Comparison of ENCODE assay signal across 9 mouse cellular contexts in genomic region chr16:34119370-34119769, GRCm38 (mm10).
DNase-seq lines count a peak whose midpoint lies in the region; ATAC-seq and TF ChIP-seq lines count a peak whose summit lies in the region.
"Had no signal": no experiment of that assay in that cellular context is flagged by ENCODE, and none has a peak within 500 bp of the region (broad histone marks: within the 10 kb centered on the region; RNA-seq: fewer than 3 reads in every experiment).

No protein-coding gene starts in this region.

- 16% methylated on average over 2 of the region's 2 CpGs for WGBS in bone marrow, adult 2 months
- WGBS in lung, embryonic 14.5 days = 16% methylated on average over 2 of the region's 2 CpGs
- WGBS in heart, embryonic 10.5 days = 24% methylated on average over 2 of the region's 2 CpGs

- no peaks in the 10 kb centered on the region for H3K36me3 ChIP-seq in lung, embryonic 14.5 days (ENCODE audit: insufficient read depth)
- no peaks in the 10 kb centered on the region for H3K36me3 ChIP-seq in heart, embryonic 10.5 days

- no peak overlapping the region for H3K27ac ChIP-seq in bone marrow, adult 2 months (ENCODE audit: control insufficient read depth, insufficient read depth, low read depth, low read length, poor library complexity)
- H3K27ac ChIP-seq in lung, embryonic 14.5 days (ENCODE audit: low read depth) = no peak overlapping the region
- H3K27ac ChIP-seq in heart, embryonic 10.5 days = no peak overlapping the region
- H3K27ac ChIP-seq: macrophage had no signal

- peaks cover 1% of the 10 kb centered on the region; the same call in 1 of the 2 replicates for H3K4me1 ChIP-seq in bone marrow, adult 2 months (ENCODE audit: control insufficient read depth, insufficient read depth, low read length)
- no peaks in the 10 kb centered on the region for H3K4me1 ChIP-seq in lung, embryonic 14.5 days (ENCODE audit: insufficient read depth)
- no peaks in the 10 kb centered on the region for H3K4me1 ChIP-seq in heart, embryonic 10.5 days

- no peak overlapping the region for H3K4me3 ChIP-seq in bone marrow, adult 2 months (replicated peaks; ENCODE audit: control insufficient read depth, low read depth, low read length)
- H3K4me3 ChIP-seq in lung, embryonic 14.5 days (ENCODE audit: low read depth, low read length) = no peak overlapping the region
- H3K4me3 ChIP-seq in heart, embryonic 10.5 days = no peak overlapping the region

- peak; percentile 38; the same call in 1 of the 2 replicates for TF ChIP-seq CTCF in bone marrow, adult 2 months (IDR thresholded peaks at IDR 0.05; ENCODE audit: control insufficient read depth, insufficient read depth, low read length)
- TF ChIP-seq CTCF in lung, embryonic 14.5 days (IDR thresholded peaks at IDR 0.05; ENCODE audit: low read depth) = peak; percentile 67

- H3K27me3 ChIP-seq in lung, embryonic 14.5 days (ENCODE audit: insufficient read depth, low read length) = no peaks in the 10 kb centered on the region
- H3K27me3 ChIP-seq in heart, embryonic 10.5 days (ENCODE audit: insufficient read depth, poor library complexity, severe bottlenecking) = no peaks in the 10 kb centered on the region

- H3K9me3 ChIP-seq in lung, embryonic 14.5 days (ENCODE audit: low read depth, low read length) = no peaks in the 10 kb centered on the region
- no peaks in the 10 kb centered on the region for H3K9me3 ChIP-seq in heart, embryonic 10.5 days

- no peak overlapping the region for H3K9ac ChIP-seq in lung, embryonic 14.5 days

- no peak for ATAC-seq in lung, embryonic 14.5 days (ENCODE audit: insufficient read depth)

- DNase-seq in cerebellum, adult 9-10 months = peak; percentile 18
- DNase-seq in cerebellum, adult 11 months = no peak
- DNase-seq in left cerebral cortex, postnatal 25 days (ENCODE audit: low spot score in 2 of 2) = peak; percentile 58 to 72
- no peak for DNase-seq in left cerebral cortex, postnatal 36 days (ENCODE audit: low spot score in 2 of 2)
- peak; percentile 64 for DNase-seq in lung, embryonic 14.5 days
- no peak for DNase-seq in urinary bladder, postnatal 14 days (ENCODE audit: low spot score)
- no peak for DNase-seq in heart, embryonic 10.5 days (ENCODE audit: low spot score)

- TF ChIP-seq POLR2A in bone marrow, adult 2 months (IDR thresholded peaks at IDR 0.05; ENCODE audit: borderline replicate concordance, control insufficient read depth, low read depth, low read length) = no peak

- H3K4me2 ChIP-seq in lung, embryonic 14.5 days = no peak overlapping the region

- intact Hi-C loops in left cerebral cortex, postnatal 25 days (cut with DNase I) = no loop called here
- intact Hi-C loops in left cerebral cortex, postnatal 36 days (cut with DNase I) = no loop called here

Comparison
In these comparisons a context has a peak if more than half of its experiments do, and no peak if none do; other contexts are left out.
1. DNase-seq: peak in cerebellum, adult 9-10 months (single experiment), left cerebral cortex, postnatal 25 days (2 of 2) and lung, embryonic 14.5 days (single experiment); none in cerebellum, adult 11 months (single experiment), left cerebral cortex, postnatal 36 days (0 of 2), urinary bladder, postnatal 14 days (single experiment) and heart, embryonic 10.5 days (single experiment).